Mouse (Mus musculus): ENCODE measurements around the gene Mx1. TPM values are rescaled to one million over a fixed set of nuclear protein-coding genes. Genes with fewer than 3 reads are reported as not detected.

Gene Mx1
- polyA plus RNA-seq, 1 experiment = 0.81 TPM

DNA sequence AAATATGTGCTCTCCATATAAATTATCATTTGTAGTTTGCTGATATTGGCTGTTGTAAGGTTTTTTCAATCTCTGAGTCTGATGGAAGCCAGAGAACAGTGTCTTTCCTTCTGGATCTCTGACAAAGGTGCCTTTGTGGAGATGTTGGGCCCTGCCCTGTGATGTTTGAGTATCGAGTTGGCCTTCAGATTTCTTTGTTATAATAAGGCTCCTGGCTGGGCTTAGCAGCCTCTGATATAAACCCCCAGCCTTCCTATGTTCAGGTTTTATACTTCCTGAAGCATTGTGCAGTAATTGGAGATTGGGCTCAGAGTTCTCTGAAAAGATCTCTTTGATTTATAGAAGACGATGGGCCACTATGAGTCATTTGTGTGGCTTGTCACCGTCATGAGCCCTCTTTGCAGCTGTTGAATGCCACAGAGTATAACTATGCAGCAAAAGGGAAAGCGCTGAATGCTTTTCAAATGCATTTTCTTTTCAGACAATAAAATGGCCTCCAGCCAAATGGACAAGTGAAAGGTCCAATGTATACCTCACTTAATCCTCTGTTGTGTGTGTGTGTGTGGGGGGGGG, 60.4 kb downstream of the Mx1 start:
- Histone ChIP-seq H3K4me1 (ENCODE audit: control insufficient read depth, insufficient read depth, low read length) (no peaks in the 10 kb centered on the region), H3K36me3 (ENCODE audit: control insufficient read depth, insufficient read depth, low read length) (no peaks in the 10 kb centered on the region), H3K4me3 (ENCODE audit: control insufficient read depth, low read depth, low read length) (no peak overlapping the region), H3K27me3 (ENCODE audit: control insufficient read depth, insufficient read depth, low read length) (no peaks in the 10 kb centered on the region), H3K27ac (ENCODE audit: control insufficient read depth, insufficient read depth, low read depth, low read length) (no peak overlapping the region)
- no peak for TF ChIP-seq POLR2A (IDR thresholded peaks at IDR 0.05; ENCODE audit: control insufficient read depth, low read depth, low read length)

DNA sequence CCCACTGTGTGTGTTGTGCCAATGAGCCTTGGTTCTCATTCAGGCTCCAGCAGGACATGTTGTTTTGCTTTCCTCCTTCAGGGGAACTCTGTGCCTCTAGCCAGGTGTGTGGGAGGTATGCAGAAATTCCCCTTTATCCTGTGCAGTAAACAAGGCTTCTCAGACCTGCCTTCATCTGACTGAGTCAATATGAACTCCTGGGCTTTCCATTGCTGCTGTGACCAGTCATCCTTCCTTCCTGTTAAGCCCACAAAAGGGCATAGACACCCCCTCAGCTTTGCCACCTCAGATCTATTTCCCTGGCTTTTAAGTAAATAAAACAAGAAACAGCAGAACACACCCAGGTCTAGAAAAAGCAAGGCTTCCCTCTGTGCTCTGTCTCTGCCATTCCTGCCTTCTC, 61.0 kb downstream of the Mx1 start:
- Histone ChIP-seq H3K36me3 (ENCODE audit: control insufficient read depth, insufficient read depth, low read length) (no peaks in the 10 kb centered on the region), H3K4me1 (ENCODE audit: control insufficient read depth, insufficient read depth, low read length) (no peaks in the 10 kb centered on the region), H3K4me3 (ENCODE audit: control insufficient read depth, low read depth, low read length) (no peak overlapping the region), H3K27ac (ENCODE audit: control insufficient read depth, insufficient read depth, low read depth, low read length) (no peak overlapping the region), H3K27me3 (ENCODE audit: control insufficient read depth, insufficient read depth, low read length) (no peaks in the 10 kb centered on the region)
- TF ChIP-seq CTCF (IDR thresholded peaks at IDR 0.05; ENCODE audit: control insufficient read depth, insufficient read depth, insufficient replicate concordance, low read depth, low read length) = no peak
- TF ChIP-seq POLR2A (IDR thresholded peaks at IDR 0.05; ENCODE audit: control insufficient read depth, low read depth, low read length) = no peak

DNA sequence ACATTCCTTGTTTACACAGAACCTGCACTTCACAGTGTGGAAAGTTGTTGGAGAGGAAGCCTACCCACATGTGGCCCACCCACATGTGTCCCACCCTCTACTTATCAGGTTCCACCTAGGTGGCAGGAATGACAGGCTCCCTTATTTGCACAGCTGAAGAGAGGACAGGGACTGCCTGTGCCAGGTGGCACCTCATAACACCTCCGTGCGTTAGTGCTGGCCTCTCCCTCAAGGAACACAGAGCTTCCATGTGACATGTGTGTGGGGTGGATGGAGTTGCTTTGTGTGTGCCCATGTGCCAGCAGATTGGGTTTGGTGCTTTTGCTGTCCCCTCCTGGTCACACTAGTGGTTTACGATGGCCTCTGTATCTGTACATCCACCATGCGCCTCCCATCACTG, 62.7 kb downstream of the Mx1 start:
- no peak for TF ChIP-seq CTCF (IDR thresholded peaks at IDR 0.05; ENCODE audit: control insufficient read depth, insufficient read depth, insufficient replicate concordance, low read depth, low read length)
- no peak for TF ChIP-seq POLR2A (IDR thresholded peaks at IDR 0.05; ENCODE audit: control insufficient read depth, low read depth, low read length)
- H3K27ac ChIP-seq (ENCODE audit: control insufficient read depth, insufficient read depth, low read depth, low read length) = no peak overlapping the region
- H3K4me3 ChIP-seq (ENCODE audit: control insufficient read depth, low read depth, low read length) = no peak overlapping the region
- no peaks in the 10 kb centered on the region for H3K4me1 ChIP-seq (ENCODE audit: control insufficient read depth, insufficient read depth, low read length)
- H3K36me3 ChIP-seq (ENCODE audit: control insufficient read depth, insufficient read depth, low read length) = no peaks in the 10 kb centered on the region
- no peaks in the 10 kb centered on the region for H3K27me3 ChIP-seq (ENCODE audit: control insufficient read depth, insufficient read depth, low read length)

DNA sequence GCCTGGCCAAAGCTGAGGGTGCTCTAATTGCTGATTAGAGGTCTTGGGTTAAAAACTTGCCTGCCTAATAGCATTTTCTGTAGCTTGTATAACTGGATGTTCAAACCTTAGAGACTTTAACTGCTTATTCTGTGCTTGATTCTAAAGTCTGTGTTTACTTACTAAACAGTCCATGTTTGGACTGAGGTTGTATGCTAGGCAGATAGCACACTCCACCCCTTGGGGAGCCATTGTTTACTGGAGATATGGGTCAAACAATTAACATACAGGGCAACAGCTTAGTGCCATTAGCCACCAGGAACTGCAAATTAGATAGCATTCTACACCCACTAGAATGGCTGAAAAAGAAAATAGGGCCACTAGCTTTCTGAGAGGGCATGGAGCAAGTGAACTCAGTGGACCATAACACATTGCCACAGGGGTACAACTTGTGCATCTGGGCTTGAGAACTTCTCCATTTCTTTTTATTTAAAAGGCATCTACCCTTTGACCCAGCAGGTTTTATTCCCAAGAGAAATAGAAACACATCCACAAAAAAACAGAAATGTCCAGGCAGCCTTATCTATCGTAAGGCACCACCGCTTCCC, 64.7 kb downstream of the Mx1 start:
- H3K36me3 ChIP-seq (ENCODE audit: control insufficient read depth, insufficient read depth, low read length) = no peaks in the 10 kb centered on the region
- H3K27ac ChIP-seq (ENCODE audit: control insufficient read depth, insufficient read depth, low read depth, low read length) = no peak overlapping the region
- TF ChIP-seq CTCF (IDR thresholded peaks at IDR 0.05; ENCODE audit: control insufficient read depth, insufficient read depth, insufficient replicate concordance, low read depth, low read length) (no peak), POLR2A (IDR thresholded peaks at IDR 0.05; ENCODE audit: control insufficient read depth, low read depth, low read length) (no peak)
- H3K27me3 ChIP-seq (ENCODE audit: control insufficient read depth, insufficient read depth, low read length) = no peaks in the 10 kb centered on the region
- H3K4me3 ChIP-seq (ENCODE audit: control insufficient read depth, low read depth, low read length) = no peak overlapping the region
- H3K4me1 ChIP-seq (ENCODE audit: control insufficient read depth, insufficient read depth, low read length) = no peaks in the 10 kb centered on the region

Other genes with a start within 250 kb of the Mx1 start
- 0.42 and 0.51 TPM in 2 replicates for gene Bace2, start 106.2 kb downstream of the Mx1 start, polyA plus RNA-seq (2012; rRNA removed)
- 43.5 and 47.0 TPM in 2 replicates for gene Fam3b, start 51.9 kb upstream of the Mx1 start, polyA plus RNA-seq (2012; rRNA removed)
- 0.63 and 1.2 TPM in 2 replicates for gene Tmprss2, start 148.3 kb upstream of the Mx1 start, polyA plus RNA-seq (2012; rRNA removed)

Measured in testis, adult 2 months (tissue).